Mouse (Mus musculus) erythroid progenitor cell, adult 5-6 weeks (primary cell): Measurements from ENCODE around the gene Anxa5. TPM values are rescaled to one million over a fixed set of nuclear protein-coding genes. Genes with fewer than 3 reads are reported as not detected.

Source experiments
- ATAC-seq: replicated peaks from 2 replicates; pipeline ENCODE4 v1.8.0; 2016; ENCODE audit warnings: moderate number of reproducible peaks, mild to moderate bottlenecking, moderate TSS enrichment, inconsistent platforms; ENCODE audit not compliant: poor library complexity, low FRiP score, severe bottlenecking
- total RNA-seq, 2 experiments: library from RNA; stranded (forward) in 1 of 2; stranded (reverse) in 1 of 2; fragments of 150-400 nt in 1 of 2; fragments of 186-747, 209-891 nt in 1 of 2; gene quantifications; 2 replicates each; pipeline versions ENCODE4 v1.2.3 to v1.2.4; 2015 to 2017; ENCODE audit warnings: low replicate concordance in 2 of 2

Gene Anxa5
- total RNA-seq, 2 experiments from 2014 or later = 26.9 to 66.2 TPM

DNA sequence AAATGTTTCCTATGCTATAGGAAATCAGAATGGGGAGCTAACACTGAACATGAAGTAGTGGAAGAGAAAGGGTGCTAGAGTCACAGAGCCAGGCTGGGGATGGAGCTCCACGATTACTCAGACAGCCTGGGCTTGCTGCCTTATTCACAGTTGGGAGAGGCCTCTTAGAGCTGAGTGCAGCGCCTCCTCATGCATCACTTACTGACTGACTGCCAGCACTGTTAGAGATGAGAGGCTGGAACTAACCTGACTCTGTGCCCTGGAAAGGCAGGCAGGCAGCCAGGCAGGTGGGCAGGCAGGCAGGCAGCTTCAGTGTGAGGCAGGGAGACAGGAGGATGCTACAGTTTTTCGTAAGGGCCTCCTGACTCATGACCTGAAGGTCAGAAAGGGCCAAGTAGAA, 20.1 kb downstream of the Anxa5 start:
- ATAC-seq = no peak

DNA sequence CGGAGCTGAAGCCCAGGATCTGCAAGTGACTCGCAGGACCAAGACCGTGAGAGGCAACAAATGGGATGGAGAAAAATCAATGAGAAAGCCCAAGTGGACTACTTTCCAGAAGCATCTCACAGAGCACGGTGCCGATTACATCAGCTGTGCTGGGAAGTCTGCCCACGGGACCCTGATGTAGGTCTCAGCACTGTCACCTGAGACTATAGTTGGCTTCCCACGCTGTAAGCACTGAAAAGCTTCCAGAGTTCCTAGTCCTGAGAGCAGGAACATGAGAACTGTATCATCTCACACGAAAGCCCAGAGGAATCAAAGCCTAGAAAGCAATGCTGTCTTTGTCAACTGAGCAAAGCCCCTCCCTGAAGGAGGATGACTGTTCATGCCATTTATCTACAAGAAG, 20.6 kb downstream of the Anxa5 start:
- ATAC-seq = no peak

DNA sequence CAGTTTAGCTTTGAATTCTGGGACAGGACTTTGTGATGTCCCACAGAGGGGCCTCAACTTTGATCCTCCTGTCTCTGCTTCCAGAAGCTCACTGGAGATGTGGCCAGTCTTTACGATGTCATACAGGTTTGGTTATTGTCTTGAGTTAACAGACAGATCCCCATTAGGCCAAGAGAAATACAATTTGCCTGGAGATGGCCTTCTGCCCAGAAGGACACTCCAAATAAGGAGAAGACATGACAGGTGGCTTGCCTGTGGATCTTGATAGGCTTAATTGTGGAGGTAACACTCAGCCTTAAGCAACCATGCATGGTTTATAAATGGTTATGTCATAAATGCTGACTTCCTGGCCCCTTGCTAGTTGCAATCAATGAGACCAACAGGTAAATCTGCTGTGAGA, 23.2 kb downstream of the Anxa5 start:
- ATAC-seq = no peak

DNA sequence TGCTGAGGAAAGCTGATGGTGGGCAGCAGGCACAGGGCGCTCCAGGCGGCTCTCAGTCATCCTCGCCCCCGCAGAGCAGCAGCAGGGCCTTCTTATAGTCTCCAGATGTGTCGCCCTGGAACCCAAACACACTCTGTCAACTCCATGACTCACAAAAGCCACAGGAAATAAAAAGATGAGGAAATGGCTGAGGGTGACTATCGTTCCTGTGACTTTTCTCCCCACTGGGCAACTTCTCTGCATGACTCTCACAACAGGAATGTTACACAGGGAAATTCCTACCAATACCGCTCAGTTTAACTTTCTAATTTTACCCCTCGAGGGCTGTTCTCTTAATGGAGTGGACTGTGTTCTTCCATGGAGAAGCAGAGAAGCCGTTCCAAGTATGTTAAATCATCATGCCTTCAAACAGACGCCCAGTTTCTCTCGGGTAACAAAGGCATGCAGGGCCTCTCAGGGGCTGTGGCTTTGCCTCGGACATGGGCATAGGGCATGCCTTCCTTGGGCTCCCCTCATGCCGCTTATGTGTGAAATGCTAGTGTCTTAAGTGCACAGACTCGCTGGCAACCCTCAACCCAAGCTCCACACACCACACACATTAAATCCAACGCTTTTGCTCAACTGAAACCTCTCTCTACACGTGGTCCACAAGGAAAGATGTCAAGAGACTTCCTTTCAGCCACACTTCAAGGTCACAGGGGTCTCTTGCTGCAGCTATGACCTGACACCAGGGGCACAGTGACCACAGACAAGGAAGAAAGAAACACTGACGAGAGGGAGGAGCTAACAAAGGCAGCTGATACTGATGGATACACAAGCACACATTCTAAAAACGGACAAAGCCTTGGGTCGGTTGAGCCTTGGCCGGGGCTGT, 26.2 kb downstream of the Anxa5 start:
- no peak for ATAC-seq

DNA sequence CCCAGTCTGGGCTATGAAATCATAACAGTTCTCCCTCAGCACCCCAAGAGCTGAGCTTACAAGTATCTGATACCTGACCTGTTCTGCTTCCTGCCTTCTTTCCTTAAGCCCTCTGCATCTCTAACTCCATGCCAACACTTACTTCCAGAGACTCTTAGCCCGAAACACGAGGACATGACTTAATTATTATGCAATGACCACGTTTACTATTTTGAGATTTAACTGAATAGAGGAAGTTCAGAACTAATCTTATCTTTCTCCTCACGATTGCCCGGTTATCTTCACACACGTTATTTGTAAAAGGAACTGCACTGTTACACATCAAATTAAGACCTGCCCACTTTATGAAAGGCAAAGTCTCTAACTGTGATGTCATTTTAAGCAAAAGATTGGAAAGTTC, 28.8 kb downstream of the Anxa5 start:
- ATAC-seq = no peak

DNA sequence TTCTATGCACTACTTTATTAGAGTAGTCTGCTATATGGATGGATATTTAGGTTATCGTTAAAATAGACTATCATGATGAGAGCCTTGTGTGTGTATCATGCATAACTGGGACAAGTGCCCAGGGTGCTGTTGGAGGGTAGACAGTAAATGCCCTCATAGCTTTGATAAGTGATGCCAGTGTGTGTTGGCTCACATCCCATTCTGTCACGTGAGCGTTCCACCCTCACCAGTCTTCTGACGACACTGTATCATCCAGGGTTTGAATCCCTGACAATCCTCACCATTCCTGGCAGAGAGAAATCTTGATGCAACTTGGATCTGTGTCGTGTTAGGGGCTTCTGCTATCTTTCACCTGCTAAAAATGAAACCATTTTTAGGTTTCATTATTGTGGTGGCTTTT, 29.2 kb downstream of the Anxa5 start:
- no peak for ATAC-seq

DNA sequence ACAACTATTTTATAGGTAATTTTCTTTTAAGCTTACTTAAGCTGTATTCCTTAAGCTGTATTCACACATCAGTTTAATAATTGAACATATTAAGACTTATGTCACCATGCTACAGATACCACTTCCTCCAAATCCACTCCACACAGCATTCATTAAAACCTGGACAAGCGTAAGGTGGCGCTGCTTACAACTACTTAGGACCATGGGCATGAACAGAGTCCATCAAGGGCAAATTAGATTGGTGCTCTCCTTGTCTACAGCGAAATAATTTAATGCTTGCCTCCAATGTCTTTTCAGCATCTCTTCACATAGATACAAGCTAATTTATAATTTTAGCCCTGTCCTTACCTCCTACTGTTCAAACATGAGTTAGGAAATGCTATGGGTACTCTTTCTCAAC, 29.7 kb downstream of the Anxa5 start:
- no peak for ATAC-seq

DNA sequence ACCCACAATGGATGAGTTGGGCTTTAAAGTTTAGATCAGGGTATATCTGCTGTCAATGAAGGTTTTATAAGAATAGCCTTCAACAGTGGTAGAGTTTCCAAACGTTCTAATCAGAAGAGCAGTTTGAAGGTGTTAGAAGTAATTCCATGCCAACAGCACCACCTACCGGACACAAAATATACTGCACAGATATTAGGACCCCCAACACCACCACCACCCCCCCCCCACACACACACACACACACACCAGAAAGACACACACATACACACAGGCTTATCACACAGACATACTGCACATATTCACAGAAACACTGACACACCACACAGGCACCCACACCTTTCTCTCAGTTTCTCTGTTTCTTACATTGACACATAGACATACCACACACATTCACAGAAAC, 33.3 kb downstream of the Anxa5 start:
- ATAC-seq = no peak

DNA sequence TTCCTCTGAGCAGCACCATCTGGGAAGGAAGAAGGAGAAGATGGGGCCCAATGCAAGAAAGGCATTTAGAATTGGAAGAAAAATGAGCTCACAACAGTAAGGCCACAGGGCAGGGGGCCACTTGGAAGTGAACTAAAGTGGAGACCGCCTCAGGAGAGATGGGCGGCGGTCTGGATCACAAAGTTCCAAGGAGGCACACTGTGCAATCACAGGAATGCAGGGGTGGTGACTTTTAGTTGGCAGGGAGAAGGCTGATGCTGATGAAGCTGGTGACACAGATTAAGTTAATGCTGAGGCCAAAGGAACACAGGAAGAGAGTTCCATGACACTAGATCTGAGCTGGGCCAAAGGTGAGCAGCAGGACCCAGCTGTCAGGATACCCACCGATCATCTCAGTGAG, 35.4 kb downstream of the Anxa5 start:
- no peak for ATAC-seq

DNA sequence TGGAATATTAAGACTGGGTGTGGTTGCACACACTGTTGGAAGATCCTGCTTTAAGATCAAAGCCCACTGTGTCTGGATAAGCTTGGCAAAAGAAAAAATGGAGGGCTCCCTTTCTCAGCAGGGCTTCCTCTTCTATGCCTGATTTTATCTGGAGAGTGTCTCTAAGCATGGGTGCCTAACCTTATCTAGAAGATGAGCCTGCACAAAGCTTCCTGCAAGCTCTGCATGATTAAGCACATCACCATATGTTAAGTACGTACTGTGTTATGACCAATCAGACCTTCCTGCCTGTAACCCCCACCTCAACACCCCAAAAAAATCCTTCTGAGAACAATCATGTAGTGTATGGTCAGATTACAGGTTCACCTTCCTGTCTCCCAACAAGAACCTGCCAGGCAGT, 45.3 kb downstream of the Anxa5 start:
- no peak for ATAC-seq

DNA sequence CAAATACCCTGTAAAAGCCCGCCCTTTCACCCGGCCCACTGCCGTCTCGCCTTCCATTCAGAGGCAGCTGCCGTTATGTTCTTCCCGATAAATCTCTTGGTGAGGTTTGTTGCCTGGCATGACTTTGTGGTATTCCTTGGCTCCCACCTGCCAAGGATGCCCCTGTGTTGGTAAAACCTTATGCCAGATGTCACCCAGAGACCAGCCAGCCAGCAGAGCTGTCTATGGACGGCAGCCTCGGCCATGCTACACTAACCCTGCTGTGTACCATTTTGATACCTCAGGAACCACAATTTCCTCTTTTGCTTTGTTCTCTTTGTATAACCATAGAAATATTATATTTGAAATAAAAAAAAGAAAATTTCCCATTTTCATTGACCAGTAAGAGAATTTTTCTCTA, 48.3 kb downstream of the Anxa5 start:
- no peak for ATAC-seq

DNA sequence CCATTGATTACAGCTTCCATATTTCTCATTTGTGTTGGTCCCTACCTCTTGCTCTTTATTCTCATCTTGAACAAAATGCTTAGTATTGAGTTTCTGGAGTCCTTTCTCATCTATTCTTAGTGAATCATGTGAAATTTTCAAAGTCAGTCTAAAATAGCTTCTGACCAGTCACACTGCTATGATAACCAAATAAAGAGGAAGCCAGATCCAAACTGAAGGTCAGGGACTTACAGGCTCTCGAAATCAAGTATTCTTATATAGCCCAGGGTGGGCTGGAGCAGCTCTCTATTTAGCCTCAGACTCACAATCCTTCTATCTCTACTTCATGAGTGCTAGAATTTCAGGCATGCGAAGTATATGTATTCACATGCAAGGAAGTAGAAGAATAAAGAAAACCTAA, 66.2 kb downstream of the Anxa5 start:
- no peak for ATAC-seq

DNA sequence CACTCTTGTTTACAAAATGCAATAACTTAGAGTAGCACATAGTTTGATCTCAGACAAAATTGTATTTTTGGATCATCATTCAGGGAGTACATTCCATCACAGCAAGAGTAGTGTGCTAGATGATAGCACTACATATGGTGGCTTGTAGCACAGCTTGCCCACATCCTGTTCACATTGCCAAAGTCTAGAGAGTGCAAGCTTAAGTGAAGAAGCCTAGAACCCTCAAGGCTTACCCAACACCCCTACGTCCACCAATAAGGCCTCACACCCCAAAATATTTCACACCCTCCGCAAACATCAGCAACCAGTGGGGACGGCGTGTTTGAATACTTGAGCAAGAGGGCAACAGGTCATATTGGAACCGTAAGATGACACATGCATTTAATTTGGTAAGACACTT, 68.7 kb downstream of the Anxa5 start:
- ATAC-seq = no peak

DNA sequence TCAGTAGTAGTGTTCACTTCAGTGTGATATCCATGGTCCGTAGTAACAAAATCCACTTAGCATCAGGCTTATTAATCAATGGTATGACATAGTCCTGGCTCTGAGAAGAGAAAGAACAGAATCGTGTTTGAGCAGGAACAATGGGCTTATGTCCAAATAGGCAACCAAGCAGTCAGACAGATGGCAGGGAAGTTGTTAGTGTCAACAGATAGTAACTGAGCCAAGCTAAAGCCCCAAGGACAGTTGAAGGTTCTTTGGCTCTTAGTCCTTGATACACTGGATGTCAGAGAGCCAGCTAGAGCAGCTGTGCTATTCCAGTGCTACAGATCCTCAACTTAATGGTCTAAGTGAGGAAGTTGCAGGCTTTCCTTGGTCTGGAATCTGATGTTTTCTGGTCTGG, 69.4 kb downstream of the Anxa5 start:
- no peak for ATAC-seq

DNA sequence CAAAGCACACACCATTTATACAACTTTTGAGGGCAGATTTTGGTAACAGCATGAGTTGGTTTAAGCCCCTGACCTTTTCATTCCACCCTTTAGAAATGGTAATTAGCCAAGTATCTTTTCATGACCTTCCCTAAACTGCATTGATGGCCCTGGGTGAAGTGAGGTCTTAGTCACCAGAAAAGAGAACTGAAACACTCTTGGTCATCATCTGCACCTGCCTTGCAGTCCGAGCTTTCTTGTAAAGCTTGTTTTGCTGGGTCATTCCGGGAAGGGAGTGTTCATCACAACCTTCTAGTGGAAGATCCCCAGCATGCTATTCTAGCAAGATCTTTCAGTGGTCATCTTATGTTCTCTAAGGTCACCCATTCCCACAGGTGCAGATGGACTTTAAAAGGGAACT, 73.8 kb downstream of the Anxa5 start:
- ATAC-seq = no peak

DNA sequence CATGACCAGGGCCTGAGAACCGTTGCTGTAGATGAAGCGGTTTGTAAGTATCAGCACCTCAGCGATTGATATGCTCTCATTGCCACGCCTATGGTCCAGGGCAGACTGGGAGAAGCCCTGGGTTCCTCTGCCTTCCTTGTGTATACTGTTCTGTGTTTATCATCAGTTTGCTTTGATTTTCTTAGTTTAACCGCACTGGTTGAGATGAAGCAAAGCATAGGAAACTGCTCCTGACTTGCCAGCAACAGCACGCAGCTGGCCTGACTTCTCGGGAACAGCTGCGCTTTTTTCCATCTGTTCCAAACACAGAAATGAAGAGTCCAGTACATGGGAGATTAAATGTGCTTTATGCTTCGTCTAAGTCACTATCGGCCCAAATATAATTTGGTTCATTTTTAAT, 75.0 kb downstream of the Anxa5 start:
- no peak for ATAC-seq

Other genes starting within 250 kb of the Anxa5 start
- not detected in 2 replicates for gene 1810062G17Rik, start within 50 bp of the Anxa5 start, total RNA-seq (2015; ENCODE audit: low replicate concordance)
- gene 1810062G17Rik, start within 50 bp of the Anxa5 start, total RNA-seq (2017; ENCODE audit: low replicate concordance) = not detected in 2 replicates
- not detected in 2 replicates for gene Gm11549, start 45.9 kb upstream of the Anxa5 start, total RNA-seq (2015; ENCODE audit: low replicate concordance)
- gene Gm11549, start 45.9 kb upstream of the Anxa5 start, total RNA-seq (2017; ENCODE audit: low replicate concordance) = not detected in 2 replicates
- 33.5 and 45.4 TPM in 2 replicates for gene Exosc9, start 76.7 kb upstream of the Anxa5 start, total RNA-seq (2015; ENCODE audit: low replicate concordance)
- 25.8 and 101 TPM in 2 replicates for gene Exosc9, start 76.7 kb upstream of the Anxa5 start, total RNA-seq (2017; ENCODE audit: low replicate concordance)
- 790 and 816 TPM in 2 replicates for gene Ccna2, start 96.3 kb upstream of the Anxa5 start, total RNA-seq (2015; ENCODE audit: low replicate concordance)
- 704 and 952 TPM in 2 replicates for gene Ccna2, start 96.3 kb upstream of the Anxa5 start, total RNA-seq (2017; ENCODE audit: low replicate concordance)
- gene Bbs7, start 137.6 kb upstream of the Anxa5 start, total RNA-seq (2015; ENCODE audit: low replicate concordance) = 0.72 TPM in 1 of 2 replicates, not detected in the other
- 1.2 and 3.2 TPM in 2 replicates for gene Bbs7, start 137.6 kb upstream of the Anxa5 start, total RNA-seq (2017; ENCODE audit: low replicate concordance)
- not detected in 2 replicates for gene Trpc3, start 214.3 kb upstream of the Anxa5 start, total RNA-seq (2015; ENCODE audit: low replicate concordance)
- gene Trpc3, start 214.3 kb upstream of the Anxa5 start, total RNA-seq (2017; ENCODE audit: low replicate concordance) = not detected in 2 replicates